Mouse (Mus musculus): ENCODE data around the gene Nln.

GRCm38 (mm10) chr13:104045108-104045507 lies 64.3 kb downstream of the Nln start:
- TF ChIP-seq CHD2 (IDR thresholded peaks at IDR 0.05; ENCODE audit: low read depth, low read length), result no peak
- TF ChIP-seq ZNF384 (IDR thresholded peaks at IDR 0.05; ENCODE audit: low read depth, low read length), result no peak
